Mouse (Mus musculus): Measurements from ENCODE around the gene 4930505A04Rik.

DNA sequence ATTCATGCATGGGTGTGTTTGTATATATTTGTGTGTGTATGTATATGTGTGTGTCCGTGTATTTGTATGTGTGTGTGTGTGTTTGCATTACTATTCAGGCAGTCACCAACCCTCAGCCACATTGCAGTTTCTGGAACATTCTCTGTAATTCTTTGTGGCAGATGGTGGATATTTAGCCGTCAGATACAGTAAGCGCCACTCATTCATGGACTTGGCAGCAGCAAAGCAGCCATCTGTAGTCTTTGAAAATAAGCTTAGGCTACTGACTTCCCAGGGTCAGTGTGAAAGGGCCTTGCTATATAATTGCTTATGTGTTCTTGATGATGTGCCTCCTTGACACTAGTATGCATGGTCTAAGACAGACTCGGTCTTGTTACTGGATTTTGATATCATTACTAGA lies 36.6 kb upstream of the 4930505A04Rik start:
- TF ChIP-seq CTCF (IDR thresholded peaks at IDR 0.05; ENCODE audit: extremely low read depth, insufficient read length, insufficient replicate concordance, low read depth, low read length) (no peak), POLR2A (IDR thresholded peaks at IDR 0.05; ENCODE audit: low read depth, low read length) (no peak)
